Mouse (Mus musculus) kidney, embryonic 16.5 days (tissue): ENCODE results near the gene Cdkal1. TPM values are rescaled to one million over a fixed set of nuclear protein-coding genes. Genes with fewer than 3 reads are reported as not detected.

ENCODE experiments used
- ATAC-seq: fragments of 200-750 bp; cut with Nextera tagmentation; 2 replicates; pipeline ENCODE4 v1.8.0; 2017; ENCODE audit warnings: moderate TSS enrichment; ENCODE audit not compliant: low FRiP score, low TSS enrichment
- H3K27ac ChIP-seq: fragments of 300-500 bp; sonication (generic); 2 replicates; pipeline ENCODE4 v1.5.1; 2014; ENCODE audit warnings: low read length
- H3K27me3 ChIP-seq: fragments of 300-500 bp; sonication (generic); 2 replicates; pipeline ENCODE4 v1.6.1; 2014; ENCODE audit warnings: low read length, control low read depth, mixed read lengths; ENCODE audit not compliant: insufficient read depth
- H3K36me3 ChIP-seq: fragments of 300-500 bp; sonication (generic); 2 replicates; pipeline ENCODE4 v1.6.1; 2014; ENCODE audit warnings: low read length, control low read depth, mixed read lengths; ENCODE audit not compliant: insufficient read depth
- H3K4me1 ChIP-seq: fragments of 300-500 bp; sonication (generic); 2 replicates; pipeline ENCODE4 v1.6.1; 2014; ENCODE audit warnings: low read length, control low read depth, mixed read lengths; ENCODE audit not compliant: insufficient read depth
- H3K4me2 ChIP-seq: fragments of 300-500 bp; sonication (generic); replicated peaks from 2 replicates; pipeline ENCODE4 v1.6.1; 2014; ENCODE audit warnings: low read depth, low read length
- H3K4me3 ChIP-seq: fragments of 300-500 bp; sonication (generic); 2 replicates; pipeline ENCODE4 v1.5.1; 2014; ENCODE audit warnings: mild to moderate bottlenecking, low read length
- H3K9ac ChIP-seq: fragments of 300-500 bp; sonication (generic); replicated peaks from 2 replicates; pipeline ENCODE4 v1.6.1; 2014; ENCODE audit warnings: low read length
- H3K9me3 ChIP-seq: fragments of 300-500 bp; sonication (generic); 2 replicates; pipeline ENCODE4 v1.6.1; 2016; ENCODE audit warnings: low read length, control low read depth
- WGBS: fragments of 180-500 bp; shearing (Covaris S2); extraction: QIAGEN DNeasy Blood & Tissue Kit; methylation state at CpG from one replicate; pipeline ENCODE4 v1.1.7; 2014; 5-methylcytosine and 5-hydroxymethylcytosine counted together
- polyA plus RNA-seq: library from polyadenylated mRNA; unstranded; fragments of >200 nt; fragmentation: Nextera tagmentation; extraction: Ambion mirVana; gene quantifications from 2 replicates; pipeline ENCODE4 v1.2.1, GENCODE M21; 2015

The Cdkal1 gene
- polyA plus RNA-seq, 1 experiment from 2014 or later = 31.3 TPM

- no peak overlapping the region for H3K27ac ChIP-seq
- no peak overlapping the region for H3K4me3 ChIP-seq
- ATAC-seq = no peak
- H3K9me3 ChIP-seq = no peaks in the 10 kb centered on the region
- 88% methylated on average over 5 of the region's 5 CpGs for WGBS
- H3K4me2 ChIP-seq = no peak overlapping the region
- H3K9ac ChIP-seq = no peak overlapping the region
- H3K27me3 ChIP-seq = no peaks in the 10 kb centered on the region
- H3K4me1 ChIP-seq = 0 out of 2 replicates have a peak, but pooled peaks cover 6% of the 10 kb centered on the region
- no peaks in the 10 kb centered on the region for H3K36me3 ChIP-seq
Measured at GRCm38 (mm10) chr13:29489476-29489875, 366.0 kb downstream of the Cdkal1 start.

- WGBS = 52% methylated on average over 3 of the region's 3 CpGs
- Histone ChIP-seq H3K27ac (no peak overlapping the region), H3K4me3 (no peak overlapping the region), H3K9ac (no peak overlapping the region), H3K27me3 (no peaks in the 10 kb centered on the region), H3K9me3 (no peaks in the 10 kb centered on the region), H3K4me1 (0 out of 2 replicates have a peak, but pooled peaks cover 6% of the 10 kb centered on the region), H3K36me3 (no peaks in the 10 kb centered on the region), H3K4me2 (no peak overlapping the region)
- peak; percentile 39; the same call in 1 of the 2 replicates for ATAC-seq
Measured at GRCm38 (mm10) chr13:29486709-29487108, 368.8 kb downstream of the Cdkal1 start.

GRCm38 (mm10) chr13:29483950-29484349 lies 371.5 kb downstream of the Cdkal1 start:
- H3K27me3 ChIP-seq = no peaks in the 10 kb centered on the region
- no peak overlapping the region for H3K4me3 ChIP-seq
- H3K9ac ChIP-seq = no peak overlapping the region
- 0 out of 2 replicates have a peak, but pooled peaks cover 6% of the 10 kb centered on the region for H3K4me1 ChIP-seq
- no peaks in the 10 kb centered on the region for H3K9me3 ChIP-seq
- H3K27ac ChIP-seq = no peak overlapping the region
- no peak overlapping the region for H3K4me2 ChIP-seq
- ATAC-seq = no peak
- no peaks in the 10 kb centered on the region for H3K36me3 ChIP-seq
- 91% methylated on average over 3 of the region's 3 CpGs for WGBS

- no peak overlapping the region for H3K27ac ChIP-seq
- WGBS = 81% methylated on average over 9 of the region's 9 CpGs
- no peaks in the 10 kb centered on the region for H3K36me3 ChIP-seq
- no peak overlapping the region for H3K4me2 ChIP-seq
- no peaks in the 10 kb centered on the region for H3K27me3 ChIP-seq
- ATAC-seq = no peak
- no peak overlapping the region for H3K4me3 ChIP-seq
- H3K4me1 ChIP-seq = 0 out of 2 replicates have a peak, but pooled peaks cover 6% of the 10 kb centered on the region
- H3K9ac ChIP-seq = no peak overlapping the region
- H3K9me3 ChIP-seq = no peaks in the 10 kb centered on the region
Measured at GRCm38 (mm10) chr13:29482147-29482863, 373.2 kb downstream of the Cdkal1 start.

- H3K9me3 ChIP-seq = no peaks in the 10 kb centered on the region
- H3K4me3 ChIP-seq = no peak overlapping the region
- H3K4me2 ChIP-seq = no peak overlapping the region
- no peak overlapping the region for H3K27ac ChIP-seq
- H3K27me3 ChIP-seq = no peaks in the 10 kb centered on the region
- 58% methylated on average over 4 of the region's 4 CpGs for WGBS
- H3K4me1 ChIP-seq = peaks cover 2% of the 10 kb centered on the region; the same call in 1 of the 2 replicates
- H3K36me3 ChIP-seq = 0 out of 2 replicates have a peak, but pooled peaks cover 5% of the 10 kb centered on the region
- H3K9ac ChIP-seq = no peak overlapping the region
- no peak for ATAC-seq
Measured at GRCm38 (mm10) chr13:29476421-29476820, 379.1 kb downstream of the Cdkal1 start.

- no peak for ATAC-seq
- Histone ChIP-seq H3K9ac (no peak overlapping the region), H3K9me3 (no peaks in the 10 kb centered on the region), H3K4me1 (peaks cover 2% of the 10 kb centered on the region; the same call in 1 of the 2 replicates), H3K4me3 (no peak overlapping the region), H3K4me2 (no peak overlapping the region), H3K27ac (no peak overlapping the region), H3K36me3 (0 out of 2 replicates have a peak, but pooled peaks cover 5% of the 10 kb centered on the region), H3K27me3 (no peaks in the 10 kb centered on the region)
- whole genome bisulfite sequencing = 91% methylated on average over 9 of the region's 9 CpGs
Measured at GRCm38 (mm10) chr13:29474301-29474700, 381.2 kb downstream of the Cdkal1 start.

- H3K4me1 ChIP-seq = peaks cover 2% of the 10 kb centered on the region; the same call in 1 of the 2 replicates
- ATAC-seq = no peak
- no peaks in the 10 kb centered on the region for H3K9me3 ChIP-seq
- no peak overlapping the region for H3K4me2 ChIP-seq
- 0 out of 2 replicates have a peak, but pooled peaks cover 5% of the 10 kb centered on the region for H3K36me3 ChIP-seq
- no peak overlapping the region for H3K9ac ChIP-seq
- H3K4me3 ChIP-seq = no peak overlapping the region
- no peak overlapping the region for H3K27ac ChIP-seq
- H3K27me3 ChIP-seq = no peaks in the 10 kb centered on the region
- 92% methylated on average over 1 of the region's 1 CpGs for WGBS
Measured at GRCm38 (mm10) chr13:29473779-29474178, 381.7 kb downstream of the Cdkal1 start.

- WGBS = 48% methylated on average over 6 of the region's 6 CpGs
Measured at GRCm38 (mm10) chr13:29462271-29462670, 393.2 kb downstream of the Cdkal1 start.

GRCm38 (mm10) chr13:29460741-29461140 lies 394.7 kb downstream of the Cdkal1 start:
- Histone ChIP-seq H3K27ac (no peak overlapping the region), H3K4me1 (no peaks in the 10 kb centered on the region), H3K4me2 (no peak overlapping the region), H3K36me3 (no peaks in the 10 kb centered on the region), H3K4me3 (no peak overlapping the region), H3K9me3 (no peaks in the 10 kb centered on the region), H3K9ac (no peak overlapping the region), H3K27me3 (no peaks in the 10 kb centered on the region)
- 22% methylated on average over 5 of the region's 5 CpGs for WGBS
- no peak for ATAC-seq

More at GRCm38 (mm10) chr13:29462271-29462670, 393.2 kb downstream of the Cdkal1 start:
- Histone ChIP-seq H3K9ac (no peak overlapping the region), H3K27me3 (no peaks in the 10 kb centered on the region), H3K4me2 (no peak overlapping the region), H3K9me3 (no peaks in the 10 kb centered on the region), H3K4me1 (no peaks in the 10 kb centered on the region), H3K36me3 (no peaks in the 10 kb centered on the region), H3K4me3 (no peak overlapping the region), H3K27ac (no peak overlapping the region)
- no peak for ATAC-seq

GRCm38 (mm10) chr13:29458385-29458784 lies 397.1 kb downstream of the Cdkal1 start:
- Histone ChIP-seq H3K4me2 (no peak overlapping the region), H3K27ac (no peak overlapping the region), H3K27me3 (no peaks in the 10 kb centered on the region), H3K36me3 (no peaks in the 10 kb centered on the region), H3K9me3 (no peaks in the 10 kb centered on the region), H3K9ac (no peak overlapping the region), H3K4me1 (no peaks in the 10 kb centered on the region), H3K4me3 (no peak overlapping the region)
- WGBS = 35% methylated on average over 1 of the region's 1 CpGs
- ATAC-seq = no peak
